Mouse (Mus musculus) CH12.LX (cell line): Measurements from ENCODE around the gene Sp3. TPM values are rescaled to one million over a fixed set of nuclear protein-coding genes. Genes with fewer than 3 reads are reported as not detected.
A peak's percentile ranks its signal among the peaks of the same experiment; 100 is the strongest.

Experiments used
- DNase-seq: peaks from one replicate; pipeline ENCODE4 v3.0.0-alpha.2; 2013; ENCODE audit errors: extremely low read depth
- H3K27ac ChIP-seq: 2 replicates; pipeline ENCODE4 v1.5.1; 2012; ENCODE audit warnings: low read depth, mild to moderate bottlenecking, control low read depth, moderate library complexity; ENCODE audit not compliant: insufficient read depth
- H3K27me3 ChIP-seq: replicated peaks from 2 replicates; pipeline ENCODE3; 2012; ENCODE audit warnings: inconsistent platforms
- H3K36me3 ChIP-seq, 2 experiments: replicated peaks in 1 of 2; 2 replicates each; pipeline versions ENCODE3 to v1.6.1; 2012; ENCODE audit warnings: inconsistent platforms in 1 of 2, low read length in 1 of 2, mild to moderate bottlenecking in 1 of 2, mixed read lengths in 1 of 2, moderate library complexity in 1 of 2; ENCODE audit not compliant: control insufficient read depth in 1 of 2, insufficient read depth in 1 of 2
- H3K4me1 ChIP-seq, 2 experiments: 2 replicates each; pipeline ENCODE4 v1.6.1; 2012; ENCODE audit warnings: inconsistent platforms in 1 of 2, moderate library complexity in 1 of 2; ENCODE audit not compliant: insufficient read depth in 2 of 2, control insufficient read depth in 1 of 2
- H3K4me2 ChIP-seq: 2 replicates; pipeline ENCODE4 v1.6.1; 2012; ENCODE audit warnings: low read depth, mild to moderate bottlenecking, control low read depth; ENCODE audit not compliant: poor library complexity, insufficient read depth, severe bottlenecking
- H3K4me3 ChIP-seq, 3 experiments: fragments of 150-350 bp in 1 of 3; sonication (generic) in 1 of 3; replicated peaks in 1 of 3; 2 replicates each; pipeline versions ENCODE3 to v1.5.1; 2011 to 2012; ENCODE audit warnings: low read depth in 2 of 3, low read length in 2 of 3, mild to moderate bottlenecking in 2 of 3, moderate library complexity in 2 of 3, control low read depth in 1 of 3, improper control_type of control experiment in 1 of 3, inconsistent platforms in 1 of 3, mixed read lengths in 1 of 3; ENCODE audit not compliant: poor library complexity in 1 of 3
- H3K79me2 ChIP-seq: replicated peaks from 2 replicates; pipeline ENCODE4 v1.6.1; 2012; ENCODE audit warnings: mild to moderate bottlenecking, moderate library complexity; ENCODE audit not compliant: control insufficient read depth, poor library complexity, insufficient read depth, severe bottlenecking; ENCODE audit errors: extremely low read depth
- H3K9ac ChIP-seq: 2 replicates; pipeline ENCODE4 v1.6.1; 2012; ENCODE audit warnings: low read depth, mild to moderate bottlenecking, control low read depth, moderate library complexity; ENCODE audit not compliant: insufficient read depth
- H3K9me3 ChIP-seq: replicated peaks from 2 replicates; pipeline ENCODE3; 2012; ENCODE audit warnings: low read length, inconsistent platforms, mixed read lengths
- BHLHE40 ChIP-seq: IDR thresholded peaks from 2 replicates; pipeline ENCODE4 v1.6.1; 2011; ENCODE audit warnings: mild to moderate bottlenecking, low read depth, low read length, improper control_type of control experiment
- CHD1 ChIP-seq: IDR thresholded peaks from 2 replicates; pipeline ENCODE4 v1.6.1; 2012; ENCODE audit warnings: low read depth, low read length, improper control_type of control experiment, inconsistent platforms
- CHD2 ChIP-seq: IDR thresholded peaks from 2 replicates; pipeline ENCODE4 v1.6.1; 2011; ENCODE audit warnings: low read length, improper control_type of control experiment
- CTCF ChIP-seq, 2 experiments: IDR thresholded peaks in 1 of 2; conservative IDR thresholded peaks in 1 of 2; 2 replicates each; pipeline ENCODE4 v1.5.1; 2011 to 2012; ENCODE audit warnings: low read depth in 2 of 2, low read length in 2 of 2, improper control_type of control experiment in 1 of 2, inconsistent platforms in 1 of 2, mild to moderate bottlenecking in 1 of 2, moderate library complexity in 1 of 2
- E2F4 ChIP-seq: IDR thresholded peaks from 2 replicates; pipeline ENCODE4 v1.6.1; 2011; ENCODE audit warnings: low read depth, low read length, improper control_type of control experiment; ENCODE audit not compliant: insufficient replicate concordance
- ELF1 ChIP-seq: IDR thresholded peaks from 2 replicates; pipeline ENCODE4 v1.6.1; 2014; ENCODE audit warnings: low read depth, mild to moderate bottlenecking, inconsistent platforms, low read length, improper control_type of control experiment
- EP300 ChIP-seq: IDR thresholded peaks from 2 replicates; pipeline ENCODE4 v1.6.1; 2011; ENCODE audit warnings: low read length, improper control_type of control experiment
- ETS1 ChIP-seq: conservative IDR thresholded peaks from 2 replicates; pipeline ENCODE4 v1.6.1; 2012; ENCODE audit warnings: low read depth, mild to moderate bottlenecking, inconsistent platforms, low read length, improper control_type of control experiment, moderate library complexity
- GABPA ChIP-seq: IDR thresholded peaks from 2 replicates; pipeline ENCODE4 v1.6.1; 2012; ENCODE audit warnings: low read depth, low read length, improper control_type of control experiment, inconsistent platforms; ENCODE audit not compliant: insufficient replicate concordance
- HCFC1 ChIP-seq: IDR thresholded peaks from 2 replicates; pipeline ENCODE4 v1.6.1; 2012; ENCODE audit warnings: low read depth, mild to moderate bottlenecking, inconsistent platforms, low read length, improper control_type of control experiment
- IRF4 ChIP-seq: IDR thresholded peaks from 2 replicates; pipeline ENCODE4 v1.6.1; 2014; ENCODE audit warnings: low read depth, mild to moderate bottlenecking, inconsistent platforms, low read length, improper control_type of control experiment
- JUN ChIP-seq: IDR thresholded peaks from 2 replicates; pipeline ENCODE4 v1.6.1; 2011; ENCODE audit warnings: low read depth, mild to moderate bottlenecking, low read length, improper control_type of control experiment, moderate library complexity; ENCODE audit not compliant: insufficient read depth
- JUND ChIP-seq: conservative IDR thresholded peaks from 2 replicates; pipeline ENCODE4 v1.6.1; 2011; ENCODE audit warnings: low read depth, low read length, improper control_type of control experiment
- KAT2A ChIP-seq: IDR thresholded peaks from 2 replicates; pipeline ENCODE4 v1.6.1; 2012; ENCODE audit warnings: low read length, improper control_type of control experiment, inconsistent platforms; ENCODE audit not compliant: insufficient replicate concordance
- MAFK ChIP-seq: IDR thresholded peaks from 2 replicates; pipeline ENCODE4 v1.6.1; 2011; ENCODE audit warnings: low read length, improper control_type of control experiment; ENCODE audit not compliant: insufficient replicate concordance
- MAX ChIP-seq: IDR thresholded peaks from 2 replicates; pipeline ENCODE4 v1.6.1; 2011; ENCODE audit warnings: low read length, improper control_type of control experiment
- MAZ ChIP-seq: IDR thresholded peaks from 2 replicates; pipeline ENCODE4 v1.6.1; 2012; ENCODE audit warnings: low read depth, mild to moderate bottlenecking, inconsistent platforms, low read length, improper control_type of control experiment, moderate library complexity
- MEF2A ChIP-seq: IDR thresholded peaks from 2 replicates; pipeline ENCODE4 v1.6.1; 2014; ENCODE audit warnings: low read depth, mild to moderate bottlenecking, inconsistent platforms, low read length, improper control_type of control experiment, borderline replicate concordance
- MXI1 ChIP-seq: IDR thresholded peaks from 2 replicates; pipeline ENCODE4 v1.6.1; 2011; ENCODE audit warnings: mild to moderate bottlenecking, low read depth, low read length, improper control_type of control experiment
- MYC ChIP-seq: IDR thresholded peaks from 2 replicates; pipeline ENCODE4 v1.6.1; 2011; ENCODE audit warnings: low read depth, mild to moderate bottlenecking, improper control_type of control experiment, low read length
- NELFE ChIP-seq: IDR thresholded peaks from 2 replicates; pipeline ENCODE4 v1.6.1; 2011; ENCODE audit warnings: low read depth, low read length, improper control_type of control experiment
- NRF1 ChIP-seq: IDR thresholded peaks from 2 replicates; pipeline ENCODE4 v1.6.1; 2014; ENCODE audit warnings: low read depth, mild to moderate bottlenecking, inconsistent platforms, low read length, improper control_type of control experiment, moderate library complexity
- PAX5 ChIP-seq: IDR thresholded peaks from 2 replicates; pipeline ENCODE4 v1.6.1; 2012; ENCODE audit warnings: low read length, inconsistent platforms, mixed read lengths
- POLR2A ChIP-seq: IDR thresholded peaks from 2 replicates; pipeline ENCODE4 v1.6.1; 2011; ENCODE audit warnings: low read depth, mild to moderate bottlenecking, improper control_type of control experiment, low read length
- POLR2AphosphoS2 ChIP-seq: IDR thresholded peaks from 2 replicates; pipeline ENCODE4 v1.6.1; 2011; ENCODE audit warnings: low read depth, low read length, improper control_type of control experiment
- RAD21 ChIP-seq: IDR thresholded peaks from 2 replicates; pipeline ENCODE4 v1.6.1; 2011; ENCODE audit warnings: low read depth, mild to moderate bottlenecking, low read length, improper control_type of control experiment, moderate library complexity
- RCOR1 ChIP-seq: conservative IDR thresholded peaks from 2 replicates; pipeline ENCODE4 v1.6.1; 2012; ENCODE audit warnings: low read depth, mild to moderate bottlenecking, inconsistent platforms, low read length, improper control_type of control experiment
- SIN3A ChIP-seq: IDR thresholded peaks from 2 replicates; pipeline ENCODE4 v1.6.1; 2012; ENCODE audit warnings: low read length, improper control_type of control experiment, inconsistent platforms
- SMC3 ChIP-seq: IDR thresholded peaks from 2 replicates; pipeline ENCODE4 v1.6.1; 2011; ENCODE audit warnings: low read depth, low read length, improper control_type of control experiment
- TBP ChIP-seq: conservative IDR thresholded peaks from 2 replicates; pipeline ENCODE4 v1.6.1; 2011; ENCODE audit warnings: low read depth, low read length, improper control_type of control experiment
- TCF12 ChIP-seq: IDR thresholded peaks from 2 replicates; pipeline ENCODE4 v1.6.1; 2014; ENCODE audit warnings: low read depth, mild to moderate bottlenecking, inconsistent platforms, low read length, improper control_type of control experiment
- UBTF ChIP-seq: IDR thresholded peaks from 2 replicates; pipeline ENCODE4 v1.6.1; 2012; ENCODE audit warnings: low read depth, mild to moderate bottlenecking, inconsistent platforms, low read length, improper control_type of control experiment, moderate library complexity
- USF1 ChIP-seq: IDR thresholded peaks from 2 replicates; pipeline ENCODE4 v1.6.1; 2014; ENCODE audit warnings: low read depth, mild to moderate bottlenecking, inconsistent platforms, low read length, improper control_type of control experiment
- USF2 ChIP-seq: conservative IDR thresholded peaks from 2 replicates; pipeline ENCODE4 v1.6.1; 2011; ENCODE audit warnings: low read depth, low read length, improper control_type of control experiment
- ZC3H11A ChIP-seq: IDR thresholded peaks from 2 replicates; pipeline ENCODE4 v1.6.1; 2012; ENCODE audit warnings: low read depth, mild to moderate bottlenecking, inconsistent platforms, low read length, improper control_type of control experiment
- ZKSCAN1 ChIP-seq: IDR thresholded peaks from 2 replicates; pipeline ENCODE4 v1.6.1; 2012; ENCODE audit warnings: low read depth, inconsistent platforms, low read length, improper control_type of control experiment, borderline replicate concordance
- ZMIZ1 ChIP-seq: IDR thresholded peaks from 2 replicates; pipeline ENCODE4 v1.6.1; 2012; ENCODE audit warnings: low read depth, mild to moderate bottlenecking, inconsistent platforms, low read length, improper control_type of control experiment
- ZNF384 ChIP-seq: IDR thresholded peaks from 2 replicates; pipeline ENCODE4 v1.6.1; 2012; ENCODE audit warnings: low read depth, low read length, improper control_type of control experiment, inconsistent platforms
- dilution Hi-C: fragments of 300-500 bp; cut with MboI; formaldehyde crosslinking; loops from 2 replicates; pipeline ENCODE4 v1.14.3; 2020; ENCODE audit warnings: low sequenced_read_pairs; ENCODE audit not compliant: extremely low pct_unique_long_range_greater_than_20kb, extremely low pct_ligation_motif_present
- in situ Hi-C: fragments of 300-500 bp; cut with MboI; formaldehyde crosslinking; loops from 3 replicates; pipeline ENCODE4 v1.14.3; 2019; ENCODE audit warnings: low sequenced_read_pairs, low pct_ligation_motif_present, low pct_unique_long_range_greater_than_20kb, mixed read lengths
- polyA plus RNA-seq: library from polyadenylated mRNA; unstranded; fragments of >175 nt; gene quantifications from 2 replicates; pipeline ENCODE4 v1.2.1, GENCODE M21; 2012; ENCODE audit warnings: low read depth; ENCODE audit not compliant: insufficient read length
- total RNA-seq, 2 experiments: library from RNA; depleted of rRNA; stranded (reverse); fragments of 300-350 nt in 1 of 2; fragments of >200 nt in 1 of 2; gene quantifications; 2 replicates each; pipeline ENCODE4 v1.2.3; 2012 to 2014

The Sp3 gene
- total RNA-seq (2012; rRNA removed), result 37.7 and 41.8 TPM in 2 replicates
- 86.8 and 95.7 TPM in 2 replicates for total RNA-seq (2014; rRNA removed)
- polyA plus RNA-seq, result 33.8 and 40.4 TPM in 2 replicates

- Histone ChIP-seq H3K36me3 (peaks cover 2 to 6% of the 10 kb centered on the region in 2 experiments), H3K79me2 (peaks cover 26% of the 10 kb centered on the region), H3K4me2 (peak within 1 kb of the TSS; percentile 31), H3K9me3 (no peaks in the 10 kb centered on the region), H3K4me1 (peaks cover 11 to 44% of the 10 kb centered on the region in 2 experiments), H3K27ac (peak within 1 kb of the TSS; percentile 98), H3K27me3 (no peaks in the 10 kb centered on the region), H3K9ac (peak within 1 kb of the TSS; percentile 100), H3K4me3 (peak within 1 kb of the TSS; percentile 69 to 96 (median 91))
- DNase-seq, result peak; percentile 96
- in situ Hi-C loops (no loop called here), dilution Hi-C loops (no loop called here)
- TF ChIP-seq ELF1 (peak; percentile 91), MYC (no peak), MEF2A (no peak), SMC3 (peak; percentile 32), ZKSCAN1 (no peak), POLR2AphosphoS2 (no peak), KAT2A (peak; percentile 74; the same call in 1 of the 2 replicates), JUND (no peak), ETS1 (0 out of 2 replicates have a peak, but pooled peaks have one; percentile 13), USF1 (no peak), NELFE (peak; percentile 50; the same call in 1 of the 2 replicates), IRF4 (no peak; the same call in 1 of the 2 replicates), MAX (peak; percentile 43), GABPA (no peak), CHD2 (peak; percentile 89), USF2 (no peak), CTCF (conservative IDR thresholded peaks at IDR 0.05 in 1 of 2, IDR thresholded peaks at IDR 0.05 in 1 of 2; ENCODE audit: low read depth in 2 of 2, low read length in 2 of 2) (no peak), UBTF (peak; percentile 92), PAX5 (no peak), E2F4 (peak; percentile 16; the same call in 1 of the 2 replicates), TCF12 (peak; percentile 71), HCFC1 (peak; percentile 82), MXI1 (peak; percentile 26; the same call in 1 of the 2 replicates), JUN (no peak), NRF1 (no peak), POLR2A (peak; percentile 67; the same call in 1 of the 2 replicates), MAZ (peak; percentile 64; the same call in 1 of the 2 replicates), EP300 (no peak), ZNF384 (peak; percentile 73), RAD21 (no peak; the same call in none of the 2 replicates), CHD1 (no peak), ZC3H11A (no peak), TBP (0 out of 2 replicates have a peak, but pooled peaks have one; percentile 56), BHLHE40 (no peak), SIN3A (peak; percentile 72; the same call in 1 of the 2 replicates), ZMIZ1 (peak; percentile 76), MAFK (no peak), RCOR1 (no peak)
Measured at GRCm38 (mm10) chr2:72980337-72981074, at the start of gene Sp3. Sp3 (minus strand) TSS chr2:72980446.
